Mouse (Mus musculus): ENCODE data around the gene Sumo3.

DNA sequence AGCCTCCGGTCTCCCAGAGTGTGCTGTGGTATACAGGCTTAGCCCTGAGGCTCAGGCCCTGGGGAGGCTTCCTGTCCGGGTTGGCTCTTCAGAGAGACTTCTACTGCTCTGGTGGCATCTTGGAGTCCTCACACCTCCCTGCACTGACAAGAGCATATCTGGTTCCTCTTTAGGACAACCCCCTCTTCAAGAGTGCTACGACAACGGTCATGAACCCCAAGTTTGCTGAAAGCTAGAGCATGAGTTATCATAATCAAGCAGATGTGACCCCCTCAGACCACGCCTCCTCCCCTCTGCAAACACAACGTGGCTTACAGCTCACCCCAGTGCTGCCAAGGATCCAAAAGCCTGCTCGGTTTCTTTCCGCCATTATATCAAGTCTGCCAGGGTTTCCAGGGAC, 40.9 kb upstream of the Sumo3 start:
- TF ChIP-seq ZKSCAN1 (IDR thresholded peaks at IDR 0.05; ENCODE audit: low read depth, low read length): no peak
- peak in 1 of 2 experiments; percentile 42; a peak in 1 of 4 replicates for TF ChIP-seq POLR2A (IDR thresholded peaks at IDR 0.05; ENCODE audit: control insufficient read depth in 1 of 2, insufficient read depth in 1 of 2, low read depth in 1 of 2, low read length in 2 of 2, poor library complexity in 1 of 2)
- TF ChIP-seq USF1 (IDR thresholded peaks at IDR 0.05; ENCODE audit: low read depth, low read length): no peak
- TF ChIP-seq CTCF (IDR thresholded peaks at IDR 0.05 in 2 of 3, conservative IDR thresholded peaks at IDR 0.05 in 1 of 3; ENCODE audit: control insufficient read depth in 1 of 3, insufficient read depth in 1 of 3, low read depth in 2 of 3, low read length in 3 of 3, poor library complexity in 1 of 3, severe bottlenecking in 1 of 3): no peak
- TF ChIP-seq TCF12 (IDR thresholded peaks at IDR 0.05; ENCODE audit: low read depth, low read length): peak; percentile 77

Measured in MEL (cell line).